Mouse (Mus musculus) B cell, adult 2 months (primary cell): ENCODE results near the gene Ube2g1.

Source experiments
- DNase-seq, 2 experiments: peaks; one replicate each; pipeline ENCODE4 v3.0.0; 2022

Gene Ube2g1

DNA sequence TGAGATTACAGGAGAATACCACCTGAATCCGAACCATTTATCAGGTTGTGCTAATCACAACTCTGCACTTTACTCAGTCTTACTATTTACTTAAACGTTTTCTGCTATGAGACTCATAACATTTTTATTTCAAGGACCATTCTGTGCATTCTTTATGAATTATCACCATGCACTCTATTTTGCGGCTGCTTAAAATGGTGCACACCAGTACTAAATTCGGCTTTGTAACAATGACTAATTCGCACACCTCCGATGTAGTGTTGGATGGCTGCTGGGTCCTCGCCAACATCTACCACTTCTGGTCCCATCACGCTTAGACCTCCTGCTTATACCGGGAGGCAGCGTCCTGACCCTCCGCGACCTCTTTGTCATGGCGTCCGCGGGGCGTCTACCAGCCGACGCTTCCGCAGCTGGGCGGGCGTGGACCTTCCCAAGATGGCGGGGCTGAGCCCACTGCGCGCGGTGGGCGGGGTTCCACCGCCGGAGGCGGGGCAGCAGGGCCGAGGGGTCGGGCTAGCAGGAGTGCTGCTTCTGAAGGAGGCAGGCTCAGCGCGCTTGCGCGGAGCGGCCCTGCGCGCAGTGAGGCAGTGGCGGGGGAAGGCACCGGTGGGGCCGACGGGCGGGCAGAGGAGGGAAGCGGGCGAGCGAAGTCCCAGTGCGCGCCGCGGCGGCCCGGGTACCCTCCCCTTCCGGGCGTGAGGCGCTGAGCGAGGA lies at the start of gene Ube2g1:
TSS of gene Ube2g1 (plus strand) at position 590 of the 714 bp plus-strand sequence.
- DNase-seq = peak; percentile 99

DNA sequence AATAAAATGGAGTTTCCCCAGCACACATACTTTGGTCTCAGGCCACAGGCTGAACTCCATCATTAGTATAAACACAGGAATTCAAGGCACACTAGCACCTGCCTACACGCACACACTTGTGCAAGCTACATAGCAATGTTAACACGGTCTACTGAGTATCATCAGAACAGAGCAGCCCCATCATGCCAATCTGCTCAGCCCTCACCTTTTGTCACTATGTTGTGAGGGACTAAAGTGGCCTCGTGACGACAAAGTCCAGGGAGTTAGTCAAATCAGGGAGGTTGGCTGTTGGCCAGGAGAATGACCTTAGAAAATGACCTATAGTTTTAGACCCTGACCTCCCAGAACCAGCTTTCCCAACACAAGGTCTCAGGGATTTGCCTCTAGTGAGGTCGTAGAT lies 48.9 kb upstream of the Ube2g1 start:
- DNase-seq = no peak

DNA sequence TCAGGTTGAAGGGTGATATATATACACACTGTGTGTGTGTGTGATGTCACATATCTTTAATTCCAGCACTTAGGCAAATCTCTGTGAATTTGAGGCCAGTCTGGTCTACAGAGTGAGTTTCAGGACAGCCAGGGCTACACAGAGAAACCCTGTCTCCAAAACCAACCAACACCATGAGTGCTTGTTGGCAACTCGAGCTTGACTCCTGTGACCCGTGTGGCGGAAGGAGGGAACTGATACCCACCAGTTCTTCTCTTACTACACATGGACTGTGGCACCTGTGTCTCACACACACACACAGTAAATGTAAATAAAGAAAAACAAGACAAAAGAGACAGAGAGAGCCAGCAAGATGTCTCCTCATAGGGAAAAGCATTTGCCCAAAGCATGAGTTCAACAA lies 46.4 kb upstream of the Ube2g1 start:
- DNase-seq = peak; percentile 57 to 58

DNA sequence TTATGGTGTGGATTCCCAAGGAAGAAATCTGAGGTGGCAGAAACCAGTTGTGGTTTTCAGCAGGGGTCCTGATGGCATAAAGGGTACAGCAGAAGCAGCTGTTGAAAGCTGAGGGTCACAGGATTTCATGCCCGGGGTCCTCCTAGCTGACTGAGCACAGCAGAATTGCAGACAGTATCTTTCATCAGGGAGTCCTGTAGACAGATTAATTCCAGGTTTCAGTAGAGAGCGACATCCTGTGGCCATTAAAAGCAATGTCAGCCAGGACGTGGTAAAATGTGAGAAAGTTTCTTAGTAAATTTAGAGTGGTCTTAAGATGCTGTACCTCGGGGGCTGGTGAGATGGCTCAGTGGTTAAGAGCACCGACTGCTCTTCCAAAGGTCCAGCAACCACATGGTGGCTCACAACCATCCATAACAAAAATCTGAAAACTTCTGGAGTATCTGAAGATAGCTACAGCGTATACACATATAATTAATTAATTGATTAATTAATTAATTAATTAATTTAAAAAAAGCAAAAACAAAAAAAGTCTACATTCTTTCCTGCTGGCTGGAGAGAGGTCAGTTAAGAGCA lies 42.8 kb upstream of the Ube2g1 start:
- peak; percentile 62 for DNase-seq

DNA sequence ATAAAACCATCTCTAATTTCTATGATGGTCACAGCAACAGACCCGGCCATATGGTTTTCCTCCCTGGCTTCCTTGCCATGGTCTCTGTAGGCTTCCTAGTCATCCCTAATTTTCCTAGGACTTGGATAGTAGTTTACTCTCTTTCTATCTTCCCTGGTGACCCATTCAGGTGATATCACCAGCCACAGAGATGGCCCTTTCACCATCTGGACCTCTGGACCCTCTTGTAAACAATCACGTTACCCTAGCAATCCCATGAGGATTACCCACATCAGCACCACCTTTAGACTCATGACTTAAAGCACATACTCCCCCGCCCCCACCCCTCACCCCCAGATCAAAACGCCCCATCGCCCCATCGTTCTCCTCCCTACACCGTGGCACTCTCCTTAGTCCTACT lies 40.8 kb upstream of the Ube2g1 start:
- no peak for DNase-seq

DNA sequence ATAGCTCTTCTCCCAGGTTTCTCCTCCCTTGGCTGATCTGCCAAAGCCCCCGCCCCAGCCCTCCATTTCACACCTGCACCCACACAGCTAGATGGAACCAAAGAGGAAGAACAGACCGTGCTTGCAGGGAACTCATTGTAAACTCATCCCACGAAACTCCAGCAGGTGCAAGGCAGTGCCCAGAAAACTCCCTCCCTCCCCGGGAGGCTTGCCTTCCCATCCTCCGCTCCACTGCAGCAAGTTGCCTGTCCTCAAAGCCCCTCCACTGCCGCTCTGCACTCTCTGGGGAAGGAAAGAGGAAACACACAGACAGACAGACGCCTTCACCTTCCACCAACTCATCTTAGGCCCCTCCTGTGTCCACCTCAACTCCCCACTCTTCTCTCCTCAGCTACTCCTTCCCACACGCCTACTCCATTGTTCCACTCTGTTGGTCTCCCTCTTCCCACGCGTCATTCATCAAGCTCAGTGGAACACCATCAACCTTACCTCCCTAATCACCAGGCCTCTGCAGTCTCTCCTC lies 40.2 kb upstream of the Ube2g1 start:
- no peak for DNase-seq

DNA sequence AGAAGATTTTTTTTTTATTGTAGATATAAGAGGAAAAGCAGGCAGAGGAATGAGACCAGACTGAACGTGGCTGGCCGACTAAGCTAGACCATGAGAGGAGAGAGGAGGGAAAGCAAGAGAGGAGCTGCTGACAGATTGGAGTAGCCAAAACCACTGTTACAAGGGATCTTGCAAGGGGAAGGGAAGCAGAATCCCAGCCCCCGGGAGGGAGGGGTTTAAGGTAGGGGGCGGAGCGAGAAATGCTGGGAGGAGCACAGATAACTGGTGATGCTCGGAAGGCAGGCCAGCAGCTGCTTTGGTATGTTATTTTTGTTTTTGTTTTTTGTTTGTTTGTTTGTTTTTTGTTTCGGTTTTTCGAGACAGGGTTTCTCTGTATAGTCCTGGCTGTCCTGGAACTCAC lies 38.0 kb upstream of the Ube2g1 start:
- DNase-seq = peak; percentile 37 to 47

DNA sequence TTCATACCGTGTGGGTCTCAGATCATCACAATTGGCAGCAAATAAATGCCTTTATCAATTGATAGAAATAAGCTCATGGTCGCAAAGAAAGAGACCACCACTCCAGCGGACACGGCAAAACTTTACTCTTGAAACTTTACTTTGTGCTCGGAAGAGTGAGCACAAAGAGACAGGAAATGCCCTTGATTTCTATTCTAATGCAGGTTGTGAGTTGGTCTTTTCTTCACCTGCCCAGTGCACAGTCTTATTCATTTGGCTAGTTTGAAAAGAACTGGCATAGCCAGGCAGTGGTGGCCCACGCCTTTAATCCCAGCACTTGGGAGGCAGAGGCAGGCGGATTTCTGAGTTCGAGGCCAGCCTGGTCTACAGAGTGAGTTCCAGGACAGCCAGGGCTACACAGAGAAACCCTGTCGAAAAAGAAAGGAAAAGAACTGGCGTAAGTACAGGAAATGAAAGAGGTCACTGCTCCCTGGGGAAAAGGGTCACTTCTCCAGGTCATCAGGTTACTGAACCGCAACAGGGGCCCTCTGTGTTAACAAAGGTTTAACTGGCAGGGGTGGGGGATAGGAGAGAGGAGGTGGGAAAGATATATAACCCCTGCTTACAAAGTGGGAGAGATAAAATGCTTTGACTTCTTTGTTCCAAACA lies 37.3 kb upstream of the Ube2g1 start:
- no peak for DNase-seq

DNA sequence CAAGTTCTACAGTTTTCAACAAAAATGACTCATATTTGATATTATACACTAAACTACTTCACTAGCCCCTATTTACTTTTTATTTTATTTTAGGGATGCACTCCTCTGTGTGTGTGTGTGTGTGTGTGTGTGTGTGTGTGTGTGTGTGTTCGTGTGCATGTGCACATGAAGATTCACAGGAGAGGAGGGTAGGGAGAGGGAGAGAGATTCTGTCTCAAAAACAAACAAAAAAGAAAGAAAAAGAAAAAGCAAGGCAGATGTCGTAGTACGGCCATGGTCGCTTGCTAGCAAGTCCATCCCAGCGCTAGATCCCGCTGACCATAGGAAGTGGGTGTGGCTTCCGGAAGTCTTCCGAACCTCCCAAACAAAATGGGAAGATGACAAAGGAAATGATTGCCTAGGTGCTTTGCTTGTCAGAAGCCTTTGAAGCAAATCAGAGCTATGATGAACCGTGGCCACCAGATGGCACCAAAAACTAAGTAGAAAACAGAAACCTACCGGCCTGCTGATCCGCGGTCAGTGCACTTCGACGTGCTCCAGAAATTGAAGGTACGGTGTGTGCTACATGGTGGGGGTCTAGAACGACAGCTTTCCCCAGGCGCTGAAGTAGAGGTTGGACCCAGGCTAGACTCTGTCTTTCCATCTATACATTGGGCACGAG lies 36.6 kb upstream of the Ube2g1 start:
- peak; percentile 87 to 89 for DNase-seq

DNA sequence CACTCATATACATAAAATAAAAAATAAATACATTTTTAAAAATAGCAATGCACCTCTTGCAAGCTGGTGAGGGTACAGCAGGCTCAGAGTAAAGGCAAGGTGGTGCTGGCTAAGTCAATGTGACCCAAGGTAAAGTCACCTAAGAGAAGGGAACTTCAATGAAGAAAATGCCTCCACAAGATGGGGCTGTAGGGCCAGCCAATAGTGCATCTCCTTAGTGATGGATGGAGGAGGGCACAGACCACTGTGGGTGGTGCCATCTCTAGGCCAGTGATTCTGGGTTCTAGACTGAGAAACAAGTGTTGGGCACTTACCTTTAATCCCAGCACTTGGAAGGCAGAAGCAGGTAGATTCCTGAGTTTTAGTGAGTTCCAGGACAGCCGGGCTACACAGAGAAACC lies 33.3 kb upstream of the Ube2g1 start:
- DNase-seq = peak; percentile 70 to 73

DNA sequence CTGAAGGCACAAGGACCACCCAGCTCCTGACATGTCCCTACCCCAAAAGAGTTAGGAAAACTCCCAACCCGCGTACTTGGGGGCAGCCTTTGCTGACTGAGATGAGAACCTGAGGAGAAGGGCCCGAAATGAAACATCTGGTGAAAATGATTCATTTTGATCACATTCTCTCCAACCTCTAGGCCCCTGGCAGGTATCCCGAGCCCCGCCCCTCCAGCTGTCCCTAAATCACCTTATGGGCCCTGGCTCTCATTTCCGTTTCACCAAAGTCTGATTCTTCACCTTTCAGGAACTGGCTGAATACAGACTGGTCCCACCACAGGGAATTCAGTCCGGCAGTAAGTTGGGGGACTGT lies 31.0 kb upstream of the Ube2g1 start:
- DNase-seq = no peak

DNA sequence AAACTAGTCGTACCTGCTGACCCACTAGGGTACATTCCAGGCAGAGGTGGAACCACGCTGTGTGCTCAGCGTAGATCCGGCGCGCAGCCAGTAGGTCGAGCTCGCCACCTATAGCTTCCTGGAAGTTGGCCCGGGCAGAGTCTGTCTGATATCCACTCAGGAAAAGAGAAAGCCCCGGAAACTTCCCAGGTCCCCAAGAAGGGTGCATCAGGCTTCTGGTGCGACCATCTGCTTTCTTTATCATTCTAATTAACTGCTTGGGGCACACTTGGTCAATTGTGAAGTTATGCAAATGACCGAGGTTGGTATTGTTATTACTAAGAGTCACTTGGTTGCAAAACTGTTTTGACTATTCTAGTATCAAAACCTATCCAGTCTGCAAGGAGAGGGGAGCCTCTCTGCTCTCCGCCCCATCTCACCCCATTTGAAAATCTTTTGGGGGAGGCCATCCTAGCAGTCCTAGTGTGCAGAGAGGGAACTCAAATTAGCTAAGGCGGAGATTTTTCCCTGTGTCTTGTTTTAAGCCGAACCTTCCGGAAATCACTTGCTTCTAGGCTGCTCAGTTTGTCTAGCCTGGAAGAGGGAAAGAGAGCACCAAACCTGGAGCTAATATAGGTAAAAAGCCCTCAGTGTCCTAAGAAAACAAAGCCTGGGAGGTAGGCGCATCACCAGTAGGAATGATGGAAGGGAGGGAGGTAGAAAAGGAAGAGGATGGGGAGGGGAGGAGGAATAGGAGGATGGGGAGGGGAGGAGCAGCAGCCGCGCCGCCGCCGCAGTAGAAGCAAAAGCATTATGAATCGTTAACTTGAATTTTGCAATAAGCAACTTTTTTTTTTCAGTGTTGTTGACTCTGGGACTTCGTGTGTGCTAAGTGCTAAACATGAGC lies 30.4 kb upstream of the Ube2g1 start:
- DNase-seq = peak; percentile 44 to 51

DNA sequence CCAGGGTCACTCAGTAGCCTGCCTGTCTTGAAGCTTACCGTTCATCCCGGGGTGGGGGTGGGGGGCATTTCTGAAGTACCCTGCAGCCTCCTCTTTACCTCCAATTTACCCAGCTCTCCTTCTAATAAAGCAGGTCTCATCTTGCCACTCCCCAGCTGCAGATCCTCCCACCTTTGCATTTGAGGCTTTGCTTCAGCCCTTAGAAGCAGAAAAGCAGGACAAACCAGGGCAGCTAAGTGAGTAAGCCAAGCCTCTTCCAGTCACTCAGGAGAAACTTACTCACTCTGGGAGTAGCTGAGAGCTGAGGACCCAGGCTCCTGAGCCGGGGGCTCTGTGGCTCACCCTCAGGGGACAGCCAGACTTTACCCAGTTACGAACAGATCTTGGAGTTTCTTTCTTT lies 28.6 kb upstream of the Ube2g1 start:
- no peak for DNase-seq

DNA sequence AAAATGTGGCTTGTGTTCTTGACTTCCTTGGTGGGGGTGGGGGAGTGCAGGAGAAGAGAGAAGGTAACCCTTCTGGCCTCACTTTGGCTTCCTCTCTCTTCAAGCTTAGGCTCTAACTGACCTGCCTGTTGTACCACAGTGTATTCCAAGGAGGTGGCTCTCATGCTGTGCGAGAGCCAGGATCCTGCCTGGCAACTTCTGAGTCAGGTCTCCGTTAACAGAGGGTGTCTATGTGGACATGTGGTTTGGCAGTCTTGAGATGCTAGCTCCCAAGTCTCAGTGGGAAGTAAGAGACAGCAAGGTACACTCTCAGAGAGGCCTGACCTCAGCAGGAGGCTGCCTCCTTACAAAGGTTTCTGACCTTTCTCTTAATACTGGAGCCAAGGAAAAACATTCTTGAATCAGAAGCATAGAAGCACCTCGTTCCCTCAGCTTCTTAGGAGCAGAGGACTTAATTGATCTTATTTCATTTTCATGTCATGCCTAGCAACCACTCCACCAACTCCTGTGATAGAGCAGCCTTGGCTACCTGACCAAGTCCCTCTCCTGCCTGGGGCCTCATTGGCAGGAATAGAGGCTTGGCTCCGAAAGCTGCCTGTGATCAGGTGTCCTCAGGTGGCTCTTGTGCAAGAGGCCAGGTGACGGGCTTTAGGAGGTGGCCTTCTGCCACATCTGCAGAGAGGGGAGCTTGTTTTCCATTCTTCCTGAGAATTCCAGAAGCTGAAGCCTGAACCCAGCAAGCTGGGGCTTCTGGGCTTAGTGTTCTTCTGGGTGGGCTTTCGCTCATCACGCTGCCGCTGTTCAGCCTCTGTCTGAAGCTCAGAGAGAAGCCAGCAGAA lies 25.3 kb upstream of the Ube2g1 start:
- DNase-seq = no peak

DNA sequence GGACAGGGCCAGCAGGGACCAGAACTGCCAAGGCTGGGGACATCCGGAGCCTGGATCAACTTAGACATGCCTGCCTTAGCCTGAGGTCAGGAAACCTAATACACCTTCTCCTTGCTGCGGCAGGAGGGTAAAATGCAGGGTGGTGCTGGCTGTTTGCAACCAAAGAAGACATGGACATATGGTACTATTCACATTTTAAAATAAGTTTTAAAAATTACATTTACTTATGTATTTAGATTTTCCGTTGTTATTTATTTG lies 24.7 kb upstream of the Ube2g1 start:
- no peak for DNase-seq

DNA sequence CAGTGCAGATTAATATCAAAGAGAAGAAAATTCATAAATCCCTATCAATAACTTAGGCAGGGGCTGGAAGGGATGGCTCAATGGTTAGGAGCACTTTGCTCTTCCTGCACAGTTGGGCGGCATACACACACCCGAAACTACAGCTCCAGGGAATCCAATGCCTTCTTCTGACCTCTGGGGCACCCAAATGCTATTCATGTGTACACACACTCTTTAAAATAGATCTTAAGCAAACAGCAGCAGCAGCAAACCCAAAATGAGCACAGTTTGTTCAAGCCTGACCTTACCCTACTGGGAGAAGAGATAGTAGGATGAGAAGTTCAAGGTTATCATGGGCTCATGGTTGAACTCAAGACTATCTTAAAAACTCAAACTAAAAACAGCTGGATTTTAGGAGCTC lies 24.0 kb upstream of the Ube2g1 start:
- no peak for DNase-seq

DNA sequence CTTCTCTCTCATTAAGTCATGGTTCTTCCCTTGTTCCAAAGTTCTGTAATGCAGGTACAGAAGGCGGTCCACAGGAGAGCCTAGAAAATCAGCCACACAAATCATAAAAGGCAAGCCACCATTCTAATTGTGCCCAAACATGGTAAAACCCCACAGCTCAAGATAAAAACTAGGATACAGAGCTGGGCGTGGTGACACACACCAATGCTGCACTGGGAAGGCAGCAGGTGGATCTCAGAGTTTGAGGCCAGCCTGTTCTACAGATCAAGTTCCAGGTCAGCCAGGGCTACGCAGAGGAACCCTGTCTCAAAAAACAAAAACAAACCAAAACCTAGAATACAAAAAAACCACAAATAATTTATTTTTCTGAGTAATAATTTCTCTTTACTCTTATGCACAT lies 20.5 kb upstream of the Ube2g1 start:
- DNase-seq = no peak

DNA sequence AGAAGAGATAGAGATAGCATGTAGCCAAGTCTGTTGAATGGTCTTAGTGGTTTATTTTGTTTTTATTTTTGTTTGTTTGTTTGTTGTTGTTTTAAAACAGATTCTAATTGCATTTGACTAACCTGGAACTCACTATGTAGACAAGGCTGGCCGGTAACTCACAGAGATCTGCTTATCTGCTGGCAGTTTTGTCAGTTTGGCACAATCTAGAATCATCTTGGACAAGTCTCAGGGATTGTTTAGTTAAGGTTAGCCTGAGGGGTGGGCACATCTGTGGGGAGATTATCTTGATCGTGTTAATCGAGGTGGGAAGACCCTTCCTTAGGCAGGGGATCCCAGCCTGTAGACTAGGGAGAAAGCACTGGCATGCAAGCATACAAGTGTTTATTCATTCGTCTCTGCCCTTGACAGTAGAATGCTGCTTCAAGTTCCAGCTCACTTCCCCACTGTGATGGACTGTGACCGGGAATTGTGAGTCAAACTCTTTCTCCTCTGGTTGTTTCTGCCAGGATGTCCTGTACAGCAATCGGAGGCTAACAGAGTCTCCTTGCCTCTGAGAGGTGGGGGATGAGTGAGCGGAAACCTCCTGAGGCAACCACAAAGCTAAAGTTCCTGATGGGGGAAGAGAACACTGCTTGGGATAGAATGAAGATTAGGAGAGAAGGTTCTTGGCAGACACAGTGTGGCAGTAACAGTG lies 19.4 kb upstream of the Ube2g1 start:
- no peak for DNase-seq

DNA sequence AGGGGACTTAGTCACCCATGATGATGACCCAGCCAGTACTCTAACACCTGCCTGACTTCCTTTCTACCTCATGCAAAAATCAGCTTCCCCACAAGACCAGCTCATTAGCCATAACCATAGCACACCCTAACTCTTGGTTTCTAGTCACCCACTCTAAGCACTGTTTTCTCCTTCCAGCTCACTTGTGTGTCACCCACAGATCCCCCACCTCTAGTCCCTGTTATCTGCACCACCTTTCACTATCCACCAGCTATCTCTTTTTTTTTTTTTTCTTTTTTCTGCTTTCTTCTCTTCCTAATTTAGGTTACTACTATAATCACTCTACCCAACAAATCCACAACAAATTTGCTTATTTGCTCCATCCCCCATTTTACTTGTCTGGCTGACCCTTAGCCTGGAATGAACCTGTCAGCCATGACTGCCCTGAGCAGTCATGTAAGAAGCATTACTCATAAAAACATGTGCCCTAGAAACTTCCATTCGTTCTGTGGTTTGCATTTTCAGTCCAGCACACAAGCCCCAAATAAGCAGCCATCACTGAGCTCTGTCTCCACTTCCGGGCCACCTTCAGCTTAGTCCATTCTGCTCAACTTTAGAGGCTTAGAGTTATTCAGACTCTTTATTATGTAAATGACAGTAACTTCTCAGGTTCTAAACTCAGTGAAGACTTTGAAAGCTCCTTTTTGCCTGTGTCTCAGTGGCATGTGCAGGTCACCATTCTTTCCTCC lies 11.9 kb upstream of the Ube2g1 start:
- DNase-seq = no peak

DNA sequence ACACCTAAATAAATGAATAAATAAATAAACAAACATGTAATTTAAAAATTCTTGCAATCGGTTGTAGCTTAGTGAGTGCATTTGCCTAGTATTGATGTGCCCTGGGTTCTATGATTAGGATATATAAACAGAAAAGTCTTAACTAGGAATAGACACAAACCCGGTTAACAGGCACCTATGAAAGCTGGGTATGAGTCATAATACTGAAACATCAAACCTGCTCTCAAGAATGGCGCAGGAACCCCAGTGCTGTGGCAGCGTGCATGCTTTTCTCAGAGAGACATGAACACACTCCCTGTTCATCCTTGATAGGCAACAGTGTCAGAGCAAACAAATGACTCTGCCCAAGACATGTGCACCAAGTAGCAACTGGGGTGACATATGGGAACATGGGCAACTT lies 9.3 kb upstream of the Ube2g1 start:
- DNase-seq = no peak
